Mouse (Mus musculus) megakaryocyte, embryonic 14.5 days (primary cell): ENCODE results near the gene Aqp3.

Source experiments
- FLI1 ChIP-seq: IDR thresholded peaks from 2 replicates; pipeline ENCODE4 v1.6.1; 2012; ENCODE audit warnings: low read length, inconsistent platforms, mixed read lengths
- GATA1 ChIP-seq: IDR thresholded peaks from 3 replicates; pipeline ENCODE4 v1.6.1; 2012; ENCODE audit warnings: mixed read lengths, low read length, inconsistent platforms, borderline replicate concordance

DNA sequence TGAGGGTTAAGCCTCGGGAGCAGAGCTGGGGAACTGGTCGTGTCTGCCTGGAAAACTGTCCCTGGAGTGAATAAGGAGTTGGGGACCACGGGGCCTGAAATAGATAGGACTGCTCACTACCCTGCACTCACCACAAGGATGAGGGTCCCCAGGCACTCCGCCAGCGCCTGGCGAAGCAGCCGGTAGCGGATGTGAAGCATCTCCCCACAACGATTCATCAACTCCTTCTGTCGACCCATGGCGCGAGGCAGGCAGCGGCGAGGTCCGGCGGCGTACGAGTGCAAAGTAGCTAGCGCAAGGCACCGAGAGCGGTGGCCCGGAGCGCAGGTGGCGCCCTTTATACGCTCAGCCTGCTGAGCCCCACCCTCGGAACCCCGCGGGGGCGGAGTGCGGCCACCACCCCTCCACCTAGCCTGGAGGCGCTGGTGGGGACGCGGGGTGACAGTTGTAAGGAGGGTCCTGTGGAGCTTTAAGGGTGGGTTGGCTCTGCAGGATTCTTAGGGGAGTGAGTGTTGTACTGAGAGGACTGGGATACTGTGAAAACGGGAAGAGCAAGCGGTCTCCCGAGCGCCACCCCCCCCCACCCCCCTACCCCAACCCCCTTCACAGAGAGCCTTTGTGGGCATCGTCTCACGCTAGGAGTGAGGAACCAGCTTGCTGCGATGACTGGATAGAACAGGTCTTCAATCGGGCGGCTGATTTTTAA is at the start of gene Aqp3:
- TF ChIP-seq GATA1 (no peak), FLI1 (no peak)
